ENCODE assay signal across 11 mouse cellular contexts in genomic region chr16:26400971-26401370, GRCm38 (mm10). TPM values are rescaled to one million over a fixed set of nuclear protein-coding genes. Genes with fewer than 3 reads are reported as not detected.
A peak's percentile ranks its signal among the peaks of the same experiment; 100 is the strongest.
DNase-seq lines count a peak whose midpoint lies in the region; ATAC-seq and TF ChIP-seq lines count a peak whose summit lies in the region.
"Had no signal": no experiment of that assay in that cellular context is flagged by ENCODE, and none has a peak within 500 bp of the region (broad histone marks: within the 10 kb centered on the region; RNA-seq: fewer than 3 reads in every experiment).

No protein-coding gene starts in this region.

- no peak overlapping the region for H3K4me3 ChIP-seq in forebrain, embryonic 14.5 days (ENCODE audit: low read depth, low read length)
- H3K4me3 ChIP-seq in forebrain, embryonic 10.5 days, result no peak overlapping the region
- no peak overlapping the region for H3K4me3 ChIP-seq in lung, embryonic 14.5 days (ENCODE audit: low read depth, low read length)
- H3K4me3 ChIP-seq: forebrain, embryonic 12.5 days had no signal

- no peak overlapping the region for H3K27ac ChIP-seq in forebrain, embryonic 14.5 days (ENCODE audit: low read depth, low read length)
- H3K27ac ChIP-seq in forebrain, embryonic 10.5 days, result no peak overlapping the region
- no peak overlapping the region for H3K27ac ChIP-seq in lung, embryonic 14.5 days (ENCODE audit: low read depth)
- H3K27ac ChIP-seq: forebrain, embryonic 12.5 days; macrophage had no signal

- H3K27me3 ChIP-seq in forebrain, embryonic 14.5 days (replicated peaks; ENCODE audit: control insufficient read depth, insufficient read depth, low read length), result no peaks in the 10 kb centered on the region
- H3K27me3 ChIP-seq in forebrain, embryonic 10.5 days (ENCODE audit: poor library complexity, severe bottlenecking), result no peaks in the 10 kb centered on the region
- H3K27me3 ChIP-seq in lung, embryonic 14.5 days (ENCODE audit: insufficient read depth, low read length), result no peaks in the 10 kb centered on the region
- H3K27me3 ChIP-seq: forebrain, embryonic 12.5 days had no signal

- WGBS in forebrain, embryonic 14.5 days, result 56% methylated on average over 3 of the region's 3 CpGs
- WGBS in forebrain, embryonic 10.5 days, result 73% methylated on average over 3 of the region's 3 CpGs
- 39% methylated on average over 3 of the region's 3 CpGs for WGBS in lung, embryonic 14.5 days

- no peak overlapping the region for H3K4me2 ChIP-seq in forebrain, embryonic 14.5 days (ENCODE audit: low read length)
- no peak overlapping the region for H3K4me2 ChIP-seq in lung, embryonic 14.5 days
- H3K4me2 ChIP-seq: forebrain, embryonic 12.5 days had no signal

- no peaks in the 10 kb centered on the region for H3K9me3 ChIP-seq in forebrain, embryonic 14.5 days (replicated peaks; ENCODE audit: control insufficient read depth, low read length)
- H3K9me3 ChIP-seq in forebrain, embryonic 10.5 days, result no peaks in the 10 kb centered on the region
- H3K9me3 ChIP-seq in lung, embryonic 14.5 days (ENCODE audit: low read depth, low read length), result no peaks in the 10 kb centered on the region
- H3K9me3 ChIP-seq: forebrain, embryonic 12.5 days had no signal

- H3K9ac ChIP-seq in forebrain, embryonic 14.5 days (ENCODE audit: low read length), result no peak overlapping the region
- H3K9ac ChIP-seq in lung, embryonic 14.5 days, result no peak overlapping the region
- H3K9ac ChIP-seq: forebrain, embryonic 12.5 days had no signal

- TF ChIP-seq CTCF in lung, embryonic 14.5 days (IDR thresholded peaks at IDR 0.05; ENCODE audit: low read depth), result no peak

- no peak for ATAC-seq in forebrain, embryonic 14.5 days
- no peak for ATAC-seq in lung, embryonic 14.5 days (ENCODE audit: insufficient read depth)
- ATAC-seq in erythroblast, adult 5-6 weeks (replicated peaks; ENCODE audit: low FRiP score, poor library complexity, severe bottlenecking), result no peak

- H3K36me3 ChIP-seq in forebrain, embryonic 14.5 days (ENCODE audit: control insufficient read depth, insufficient read depth, low read length), result no peaks in the 10 kb centered on the region
- no peaks in the 10 kb centered on the region for H3K36me3 ChIP-seq in forebrain, embryonic 10.5 days (replicated peaks)
- H3K36me3 ChIP-seq in lung, embryonic 14.5 days (ENCODE audit: insufficient read depth), result no peaks in the 10 kb centered on the region
- H3K36me3 ChIP-seq: forebrain, embryonic 12.5 days had no signal

- DNase-seq in forebrain, embryonic 14.5 days (ENCODE audit: low spot score), result peak; percentile 11
- DNase-seq in forebrain, embryonic 10.5 days (ENCODE audit: extremely low spot score, low spot score), result no peak
- DNase-seq in lung, embryonic 14.5 days, result peak; percentile 8
- no peak for DNase-seq in lung, postnatal 14 days
- DNase-seq in brain, adult 2 months (ENCODE audit: low read depth, low spot score), result peak; percentile 24
- DNase-seq in kidney, postnatal 14 days, result peak; percentile 74
- no peak for DNase-seq in spleen, postnatal 14 days (ENCODE audit: low spot score in 2 of 2)
- DNase-seq: cerebellum, postnatal 36 days had no signal

- no peaks in the 10 kb centered on the region for H3K4me1 ChIP-seq in forebrain, embryonic 14.5 days (ENCODE audit: control insufficient read depth, insufficient read depth, low read length)
- H3K4me1 ChIP-seq in forebrain, embryonic 10.5 days, result no peaks in the 10 kb centered on the region
- no peaks in the 10 kb centered on the region for H3K4me1 ChIP-seq in lung, embryonic 14.5 days (ENCODE audit: insufficient read depth)
- H3K4me1 ChIP-seq: forebrain, embryonic 12.5 days had no signal

RNA-seq across cellular contexts. Expression of gene Cldn1, which starts 29.3 kb away (rescaled TPM):
- 4.1 and 5.3 TPM in 2 replicates for polyA plus RNA-seq in forebrain, embryonic 14.5 days (2014; fragmentation: Nextera tagmentation; extraction: Ambion mirVana)
- 1.7 and 2.0 TPM in 2 replicates for polyA plus RNA-seq in forebrain, embryonic 10.5 days (2016; fragmentation: Nextera tagmentation; extraction: Ambion mirVana)
- 10.6 and 12.2 TPM in 2 replicates for polyA plus RNA-seq in lung, embryonic 14.5 days (2014; fragmentation: Nextera tagmentation; extraction: Ambion mirVana)
- 6.0 and 6.1 TPM in 2 replicates for total RNA-seq in erythroblast, adult 5-6 weeks (2015; ENCODE audit: low replicate concordance)
- total RNA-seq in erythroblast, adult 5-6 weeks (2017; ENCODE audit: low replicate concordance), result 1.8 and 2.0 TPM in 2 replicates

Comparison
In these comparisons a context has a peak if more than half of its experiments do, and no peak if none do; other contexts are left out.
1. DNase-seq: peak in forebrain, embryonic 14.5 days (single experiment), lung, embryonic 14.5 days (single experiment), brain, adult 2 months (single experiment) and kidney, postnatal 14 days (single experiment); none in forebrain, embryonic 10.5 days (single experiment), lung, postnatal 14 days (single experiment) and spleen, postnatal 14 days (0 of 2).